Mouse (Mus musculus): Measurements from ENCODE around the gene Msantd3.

Gene Msantd3

DNA sequence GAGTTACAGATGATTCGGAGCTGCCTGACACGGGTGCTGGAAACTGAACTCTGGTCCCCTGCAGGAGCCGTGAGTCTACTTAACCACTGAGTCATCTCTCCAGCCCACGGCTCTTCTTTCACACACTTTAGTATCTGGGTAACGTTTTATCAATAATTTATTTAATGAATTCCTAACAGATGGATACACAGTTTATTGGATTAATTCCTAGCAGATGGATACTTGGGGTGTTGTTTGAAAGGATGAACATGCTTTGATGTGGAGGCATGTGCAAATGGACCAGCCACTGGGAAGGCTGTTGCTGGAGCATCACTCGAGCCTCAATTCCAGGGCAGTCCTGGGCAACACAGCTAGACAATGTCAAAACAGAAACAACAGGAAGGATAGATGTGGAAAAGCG, 56.4 kb downstream of the Msantd3 start:
- DNase-seq (ENCODE audit: low spot score in 2 of 2), result no peak

DNA sequence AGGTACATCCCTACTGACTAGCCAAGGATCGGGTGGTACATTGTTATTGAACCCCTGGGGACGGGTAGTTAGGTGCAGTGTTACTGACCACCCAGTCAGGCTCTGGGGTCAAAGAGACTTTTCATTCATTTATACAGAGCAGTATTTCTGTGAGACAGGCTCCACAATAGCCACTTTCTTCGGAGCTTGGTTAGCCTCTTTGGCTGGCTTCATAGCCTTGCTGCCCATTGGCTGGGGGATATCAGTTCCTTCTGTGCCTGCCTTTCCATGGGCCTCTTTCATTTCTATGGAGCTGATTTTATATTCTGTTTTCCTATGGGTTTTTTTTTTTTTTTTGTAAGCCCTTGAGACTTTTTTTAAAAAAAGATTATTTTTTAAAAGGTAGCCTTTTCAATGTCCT, 65.9 kb downstream of the Msantd3 start:
- no peak for DNase-seq (ENCODE audit: low spot score in 2 of 2)

DNA sequence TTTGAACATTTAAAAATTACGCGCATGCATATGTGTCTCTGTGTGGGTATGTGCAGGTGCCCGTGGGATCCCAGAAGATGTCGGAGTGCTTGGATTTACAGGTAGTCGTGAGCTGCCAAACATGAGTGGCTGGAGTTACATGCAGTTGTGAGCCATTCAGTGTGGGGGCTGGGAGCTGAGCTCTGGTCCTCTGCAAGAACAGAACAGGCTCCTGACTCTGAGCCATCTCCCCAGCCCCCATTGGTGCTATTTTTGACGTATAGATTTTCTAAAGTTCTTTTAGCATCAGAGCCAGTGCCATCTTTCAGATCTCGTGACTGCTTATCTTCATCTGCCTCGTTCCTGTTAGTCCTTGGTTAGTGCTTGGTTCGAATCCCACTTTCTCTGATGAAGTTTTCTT, 69.8 kb downstream of the Msantd3 start:
- DNase-seq (ENCODE audit: low spot score in 2 of 2), result no peak

DNA sequence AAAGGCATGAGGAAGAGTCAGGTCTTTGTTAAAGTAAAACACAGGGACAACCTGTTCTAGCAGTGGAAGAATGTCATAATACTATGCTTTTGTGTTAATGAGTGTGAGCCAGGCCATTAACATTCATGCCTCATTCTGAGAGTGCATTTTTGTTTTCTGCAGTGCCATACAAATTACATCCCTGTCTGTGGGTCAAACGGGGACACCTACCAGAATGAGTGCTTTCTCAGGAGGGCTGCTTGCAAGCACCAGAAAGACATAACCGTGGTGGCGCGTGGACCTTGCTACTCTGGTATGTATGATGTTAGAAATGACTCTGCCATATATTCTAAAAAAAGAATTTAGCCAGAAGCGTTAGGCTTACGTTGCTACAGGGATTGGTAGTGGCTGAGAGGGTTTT, 70.5 kb downstream of the Msantd3 start:
- no peak for DNase-seq (ENCODE audit: low spot score in 2 of 2)

Data from natural killer cell, adult 2 months (primary cell).